Mouse (Mus musculus) frontal cortex, postnatal 25 days (tissue): ENCODE data around the gene Gm14496.
"Not testable (repeated sequence)": the region's sequence is repeated elsewhere in the genome, so short reads cannot be mapped to it uniquely, and the experiment has no call there.

Source experiments
- DNase-seq, 2 experiments: peaks; one replicate each; pipeline ENCODE4 v3.0.0; 2022; ENCODE audit warnings: low spot score in 2 of 2

The Gm14496 gene

DNA sequence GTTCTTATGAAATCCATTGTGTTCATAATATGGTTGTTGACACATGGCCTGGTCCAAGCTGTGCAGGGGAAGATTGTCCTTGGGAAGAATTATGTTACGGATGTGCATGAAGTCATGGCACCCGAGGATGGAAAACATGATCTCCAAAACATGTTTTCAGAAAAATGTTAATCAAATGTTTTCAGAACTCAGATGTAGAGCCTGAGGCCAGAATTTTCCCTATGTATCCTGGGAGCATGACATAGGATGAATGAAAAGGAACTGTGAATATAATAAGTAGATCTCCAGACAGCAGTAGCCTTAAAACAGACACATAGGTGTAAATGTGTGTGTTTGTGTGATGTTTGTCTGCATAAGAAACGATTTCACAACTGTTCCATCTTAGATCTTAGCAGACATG, at the start of gene Gm14496:
Gene Gm14496 (plus strand): TSS at position 301 of the 400 bp plus-strand sequence.
- DNase-seq, result no peak

DNA sequence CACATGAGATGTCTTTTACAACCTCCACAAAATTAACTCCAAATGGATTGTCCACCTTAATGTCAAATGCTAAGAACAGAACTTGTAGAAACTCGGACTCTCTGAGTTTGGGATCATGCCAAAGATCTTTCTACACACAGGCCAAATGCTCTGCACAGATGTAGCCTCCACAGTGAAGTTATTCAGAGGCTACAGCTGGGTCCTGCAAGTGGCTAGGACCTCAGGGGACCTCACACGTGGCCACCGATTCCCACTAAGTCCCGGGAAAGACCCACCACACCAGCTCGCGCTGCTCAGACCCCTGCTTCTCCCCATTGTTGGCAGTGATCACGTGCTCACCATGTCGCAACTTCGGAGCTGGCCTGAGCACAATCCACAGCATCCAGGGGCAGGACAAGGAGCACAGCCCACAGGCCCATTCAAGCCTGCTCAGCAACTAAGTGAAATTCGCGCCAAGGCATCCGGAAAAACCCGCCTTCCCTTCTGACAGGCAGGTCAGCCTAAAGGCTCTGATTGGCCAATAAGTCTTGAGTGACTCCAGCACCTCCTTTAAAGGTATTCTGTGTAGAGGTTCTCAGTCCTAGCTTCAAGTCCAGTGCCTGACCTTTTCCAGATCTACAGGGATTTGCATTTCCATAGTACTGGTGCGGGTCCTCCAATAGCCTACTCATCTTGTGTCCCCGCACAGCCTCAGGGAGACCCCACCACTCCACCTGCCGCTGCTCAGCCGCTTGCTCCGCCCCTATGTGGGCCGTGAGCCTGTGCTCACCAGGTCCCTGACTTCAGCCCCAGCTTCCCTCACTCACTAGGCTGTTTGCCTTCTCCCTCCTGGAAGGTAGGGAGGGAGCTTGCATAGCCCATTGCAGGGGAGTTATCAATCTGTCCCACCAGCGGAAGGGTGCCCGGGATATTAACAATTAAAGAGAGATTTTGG, 37.9 kb upstream of the Gm14496 start:
- DNase-seq, result not testable (repeated sequence)

DNA sequence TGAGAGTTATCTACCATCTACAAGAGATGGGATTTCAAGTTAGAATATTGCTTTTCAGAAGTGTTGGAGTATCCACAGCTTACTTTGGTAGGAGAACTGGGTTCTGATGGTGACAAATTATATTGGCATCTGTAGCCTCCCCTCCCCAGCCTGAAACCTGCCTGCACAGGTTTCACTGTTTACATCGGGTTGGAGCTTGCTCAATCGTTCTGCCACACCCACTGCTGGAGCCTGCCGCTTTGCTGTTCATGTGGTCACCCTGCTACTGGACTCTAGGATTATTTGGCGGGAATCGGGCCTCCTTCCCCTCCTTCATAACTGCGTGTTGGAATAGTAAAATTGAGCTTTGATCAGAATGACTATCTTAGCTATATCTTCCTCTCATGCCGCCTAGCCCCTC, 22.5 kb upstream of the Gm14496 start:
- no peak for DNase-seq

DNA sequence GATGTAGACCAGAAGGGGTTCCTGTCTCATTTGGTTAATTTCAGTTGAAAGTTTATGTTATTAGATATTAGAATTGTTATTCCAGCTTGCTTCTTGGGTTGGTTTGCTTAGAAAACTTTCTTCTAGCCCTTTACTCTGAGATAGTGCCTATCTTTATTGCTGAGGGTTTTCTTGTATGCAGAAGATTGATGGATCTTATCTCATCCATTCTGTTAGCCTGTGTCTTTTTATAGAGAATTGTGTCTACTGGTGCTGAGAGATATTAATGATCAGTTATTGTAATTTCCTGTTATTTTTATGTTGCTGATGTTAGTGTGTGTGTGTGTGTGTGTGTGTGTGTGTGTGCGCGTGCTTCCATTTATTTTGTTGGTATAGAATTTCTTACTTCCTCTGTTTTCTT, 21.7 kb upstream of the Gm14496 start:
- DNase-seq, result no peak

DNA sequence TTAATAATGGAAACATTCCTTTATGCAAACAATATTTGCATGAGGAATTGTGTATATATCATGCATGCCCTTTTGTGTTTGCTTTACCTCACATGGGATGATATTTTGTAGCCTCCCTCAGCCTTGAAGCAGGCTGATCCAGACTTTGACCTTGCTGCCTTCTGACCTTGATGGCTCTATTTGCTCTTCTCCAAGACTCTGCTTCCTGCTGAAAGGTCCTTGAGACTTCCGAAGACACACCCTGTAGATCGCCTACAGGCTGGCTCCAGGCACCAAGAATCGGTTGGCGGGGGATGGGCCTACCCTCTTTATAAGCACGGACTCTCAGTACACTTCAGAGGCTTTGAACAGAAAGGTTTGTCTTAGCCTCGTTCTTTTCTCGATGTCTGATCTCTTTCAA, 9.0 kb upstream of the Gm14496 start:
- DNase-seq, result not testable (repeated sequence)
